Comparison of ENCODE assay signal across 19 mouse cellular contexts in genomic region chr14:27543838-27544426, GRCm38 (mm10).
"Had no signal": no experiment of that assay in that cellular context is flagged by ENCODE, and none has a peak within 500 bp of the region (broad histone marks: within the 10 kb centered on the region; RNA-seq: fewer than 3 reads in every experiment).

No protein-coding gene starts in this region.

- ATAC-seq: liver, embryonic 12.5 days had no signal

- DNase-seq: kidney, adult 9 months; kidney, postnatal 14 days; kidney, postnatal 4 days; layer of hippocampus, adult 9-11 months; liver; lung, adult 18-20 months; lung, postnatal 10 days; lung, postnatal 4 days; midbrain, embryonic 14.5 days; right cerebral cortex, postnatal 14 days; spleen, adult 18-20 months; thymus, postnatal 25 days had no signal

- H3K36me3 ChIP-seq: limb, embryonic 10.5 days; limb, embryonic 13.5 days; liver, embryonic 12.5 days; liver, embryonic 15.5 days; lung, embryonic 15.5 days; stomach, embryonic 15.5 days had no signal

- H3K27me3 ChIP-seq: limb, embryonic 13.5 days; liver, embryonic 12.5 days; liver, embryonic 15.5 days; lung, embryonic 15.5 days; stomach, embryonic 15.5 days had no signal

- H3K9me3 ChIP-seq: limb, embryonic 10.5 days; limb, embryonic 13.5 days; liver, embryonic 15.5 days; lung, embryonic 15.5 days; stomach, embryonic 15.5 days had no signal

- H3K4me2 ChIP-seq: limb, embryonic 13.5 days; liver, embryonic 12.5 days; liver, embryonic 15.5 days; lung, embryonic 15.5 days; midbrain, embryonic 11.5 days; stomach, embryonic 15.5 days had no signal

- H3K9ac ChIP-seq: limb, embryonic 13.5 days; liver, embryonic 12.5 days; liver, embryonic 15.5 days; lung, embryonic 15.5 days; stomach, embryonic 15.5 days had no signal

- H3K4me3 ChIP-seq: limb, embryonic 10.5 days; limb, embryonic 13.5 days; liver, embryonic 12.5 days; liver, embryonic 15.5 days; lung, embryonic 15.5 days; stomach, embryonic 15.5 days had no signal

- H3K4me1 ChIP-seq: limb, embryonic 10.5 days; limb, embryonic 13.5 days; liver, embryonic 12.5 days; liver, embryonic 15.5 days; lung, embryonic 15.5 days; stomach, embryonic 15.5 days had no signal

- H3K27ac ChIP-seq: limb, embryonic 10.5 days; limb, embryonic 13.5 days; liver, embryonic 12.5 days; liver, embryonic 15.5 days; lung, embryonic 15.5 days; stomach, embryonic 15.5 days had no signal
